Mouse (Mus musculus): ENCODE data around the gene Ankib1. TPM values are rescaled to one million over a fixed set of nuclear protein-coding genes. Genes with fewer than 3 reads are reported as not detected.
"Not testable (repeated sequence)": the region's sequence is repeated elsewhere in the genome, so short reads cannot be mapped to it uniquely, and the experiment has no call there.

The Ankib1 gene
- polyA plus RNA-seq, 1 experiment = 17.9 TPM

GRCm38 (mm10) chr5:3688298-3688697, 114.4 kb downstream of the Ankib1 start:
- Histone ChIP-seq H3K36me3 (ENCODE audit: control insufficient read depth, insufficient read depth, low read length, poor library complexity, severe bottlenecking) (no peaks in the 10 kb centered on the region), H3K27me3 (ENCODE audit: control insufficient read depth, insufficient read depth, low read length, poor library complexity, severe bottlenecking) (no peaks in the 10 kb centered on the region), H3K27ac (ENCODE audit: insufficient read depth, low read length) (no peak overlapping the region), H3K4me3 (ENCODE audit: low read depth, low read length) (no peak overlapping the region), H3K9me3 (replicated peaks; ENCODE audit: control insufficient read depth, insufficient read depth, low read length, poor library complexity, severe bottlenecking) (no peaks in the 10 kb centered on the region), H3K9ac (ENCODE audit: low read depth, poor library complexity, severe bottlenecking) (no peak overlapping the region), H3K4me1 (ENCODE audit: control insufficient read depth, insufficient read depth, low read length) (no peaks in the 10 kb centered on the region)
- no peak for TF ChIP-seq POLR2A (IDR thresholded peaks at IDR 0.05; ENCODE audit: insufficient read depth, low read length)
- TF ChIP-seq EP300 (IDR thresholded peaks at IDR 0.05; ENCODE audit: insufficient read depth, low read depth, low read length) = no peak
- TF ChIP-seq CTCF (IDR thresholded peaks at IDR 0.05; ENCODE audit: low read depth, low read length) = no peak

GRCm38 (mm10) chr5:3669938-3670554, 132.7 kb downstream of the Ankib1 start:
- peaks cover 1% of the 10 kb centered on the region; the same call in 1 of the 2 replicates for H3K27me3 ChIP-seq (ENCODE audit: control insufficient read depth, insufficient read depth, low read length, poor library complexity, severe bottlenecking)
- no peak overlapping the region for H3K27ac ChIP-seq (ENCODE audit: insufficient read depth, low read length)
- H3K4me3 ChIP-seq (ENCODE audit: low read depth, low read length) = no peak overlapping the region
- no peaks in the 10 kb centered on the region; the same call in 1 of the 2 replicates for H3K9me3 ChIP-seq (replicated peaks; ENCODE audit: control insufficient read depth, insufficient read depth, low read length, poor library complexity, severe bottlenecking)
- no peak for TF ChIP-seq POLR2A (IDR thresholded peaks at IDR 0.05; ENCODE audit: insufficient read depth, low read length)
- TF ChIP-seq EP300 (IDR thresholded peaks at IDR 0.05; ENCODE audit: insufficient read depth, low read depth, low read length) = no peak
- TF ChIP-seq CTCF (IDR thresholded peaks at IDR 0.05; ENCODE audit: low read depth, low read length) = no peak
- no peaks in the 10 kb centered on the region for H3K4me1 ChIP-seq (ENCODE audit: control insufficient read depth, insufficient read depth, low read length)
- H3K36me3 ChIP-seq (ENCODE audit: control insufficient read depth, insufficient read depth, low read length, poor library complexity, severe bottlenecking) = no peaks in the 10 kb centered on the region
- H3K9ac ChIP-seq (ENCODE audit: low read depth, poor library complexity, severe bottlenecking) = no peak overlapping the region

- no peak overlapping the region for H3K9ac ChIP-seq (ENCODE audit: low read depth, poor library complexity, severe bottlenecking)
- H3K9me3 ChIP-seq (replicated peaks; ENCODE audit: control insufficient read depth, insufficient read depth, low read length, poor library complexity, severe bottlenecking) = no peaks in the 10 kb centered on the region
- H3K27me3 ChIP-seq (ENCODE audit: control insufficient read depth, insufficient read depth, low read length, poor library complexity, severe bottlenecking) = peaks cover 1% of the 10 kb centered on the region; the same call in 1 of the 2 replicates
- TF ChIP-seq POLR2A (IDR thresholded peaks at IDR 0.05; ENCODE audit: insufficient read depth, low read length) = no peak
- no peak for TF ChIP-seq EP300 (IDR thresholded peaks at IDR 0.05; ENCODE audit: insufficient read depth, low read depth, low read length)
- no peak for TF ChIP-seq CTCF (IDR thresholded peaks at IDR 0.05; ENCODE audit: low read depth, low read length)
- no peak overlapping the region for H3K27ac ChIP-seq (ENCODE audit: insufficient read depth, low read length)
- no peak overlapping the region for H3K4me3 ChIP-seq (ENCODE audit: low read depth, low read length)
- no peaks in the 10 kb centered on the region for H3K4me1 ChIP-seq (ENCODE audit: control insufficient read depth, insufficient read depth, low read length)
- no peaks in the 10 kb centered on the region for H3K36me3 ChIP-seq (ENCODE audit: control insufficient read depth, insufficient read depth, low read length, poor library complexity, severe bottlenecking)
Observed at GRCm38 (mm10) chr5:3666585-3666984, 136.1 kb downstream of the Ankib1 start.

- Histone ChIP-seq H3K4me3 (ENCODE audit: low read depth, low read length) (no peak overlapping the region), H3K4me1 (ENCODE audit: control insufficient read depth, insufficient read depth, low read length) (no peaks in the 10 kb centered on the region), H3K36me3 (ENCODE audit: control insufficient read depth, insufficient read depth, low read length, poor library complexity, severe bottlenecking) (no peaks in the 10 kb centered on the region), H3K9me3 (replicated peaks; ENCODE audit: control insufficient read depth, insufficient read depth, low read length, poor library complexity, severe bottlenecking) (no peaks in the 10 kb centered on the region), H3K27ac (ENCODE audit: insufficient read depth, low read length) (no peak overlapping the region), H3K27me3 (ENCODE audit: control insufficient read depth, insufficient read depth, low read length, poor library complexity, severe bottlenecking) (peaks cover 1% of the 10 kb centered on the region; the same call in 1 of the 2 replicates), H3K9ac (ENCODE audit: low read depth, poor library complexity, severe bottlenecking) (no peak overlapping the region)
- TF ChIP-seq EP300 (IDR thresholded peaks at IDR 0.05; ENCODE audit: insufficient read depth, low read depth, low read length) (no peak), POLR2A (IDR thresholded peaks at IDR 0.05; ENCODE audit: insufficient read depth, low read length) (no peak), CTCF (IDR thresholded peaks at IDR 0.05; ENCODE audit: low read depth, low read length) (no peak)
Observed at GRCm38 (mm10) chr5:3665225-3665624, 137.5 kb downstream of the Ankib1 start.

- no peaks in the 10 kb centered on the region for H3K4me1 ChIP-seq (ENCODE audit: control insufficient read depth, insufficient read depth, low read length)
- H3K27ac ChIP-seq (ENCODE audit: insufficient read depth, low read length) = no peak within 1 kb of the TSS
- no peaks in the 10 kb centered on the region for H3K36me3 ChIP-seq (ENCODE audit: control insufficient read depth, insufficient read depth, low read length, poor library complexity, severe bottlenecking)
- H3K27me3 ChIP-seq (ENCODE audit: control insufficient read depth, insufficient read depth, low read length, poor library complexity, severe bottlenecking) = no peaks in the 10 kb centered on the region
- H3K4me3 ChIP-seq (ENCODE audit: low read depth, low read length) = no peak within 1 kb of the TSS
- TF ChIP-seq CTCF (IDR thresholded peaks at IDR 0.05; ENCODE audit: low read depth, low read length) (no peak), POLR2A (IDR thresholded peaks at IDR 0.05; ENCODE audit: insufficient read depth, low read length) (no peak), EP300 (IDR thresholded peaks at IDR 0.05; ENCODE audit: insufficient read depth, low read depth, low read length) (no peak)
- H3K9me3 ChIP-seq (replicated peaks; ENCODE audit: control insufficient read depth, insufficient read depth, low read length, poor library complexity, severe bottlenecking) = peaks cover 8% of the 10 kb centered on the region; the same call in 1 of the 2 replicates
- H3K9ac ChIP-seq (ENCODE audit: low read depth, poor library complexity, severe bottlenecking) = no peak within 1 kb of the TSS
Observed at GRCm38 (mm10) chr5:3657085-3657484, 145.6 kb downstream of the Ankib1 start, which contains the start of gene Gatad1. Gatad1 (minus strand) TSS chr5:3657185.

GRCm38 (mm10) chr5:3653801-3654200, 148.9 kb downstream of the Ankib1 start:
- Histone ChIP-seq H3K27ac (ENCODE audit: insufficient read depth, low read length) (no peak overlapping the region), H3K9ac (ENCODE audit: low read depth, poor library complexity, severe bottlenecking) (no peak overlapping the region), H3K9me3 (replicated peaks; ENCODE audit: control insufficient read depth, insufficient read depth, low read length, poor library complexity, severe bottlenecking) (peaks cover 8% of the 10 kb centered on the region; the same call in 1 of the 2 replicates), H3K4me1 (ENCODE audit: control insufficient read depth, insufficient read depth, low read length) (no peaks in the 10 kb centered on the region), H3K36me3 (ENCODE audit: control insufficient read depth, insufficient read depth, low read length, poor library complexity, severe bottlenecking) (no peaks in the 10 kb centered on the region), H3K4me3 (ENCODE audit: low read depth, low read length) (no peak overlapping the region), H3K27me3 (ENCODE audit: control insufficient read depth, insufficient read depth, low read length, poor library complexity, severe bottlenecking) (no peaks in the 10 kb centered on the region)
- no peak for TF ChIP-seq EP300 (IDR thresholded peaks at IDR 0.05; ENCODE audit: insufficient read depth, low read depth, low read length)
- no peak for TF ChIP-seq CTCF (IDR thresholded peaks at IDR 0.05; ENCODE audit: low read depth, low read length)
- no peak for TF ChIP-seq POLR2A (IDR thresholded peaks at IDR 0.05; ENCODE audit: insufficient read depth, low read length)

- not testable (repeated sequence) for H3K9me3 ChIP-seq (replicated peaks; ENCODE audit: control insufficient read depth, insufficient read depth, low read length, poor library complexity, severe bottlenecking); H3K9ac ChIP-seq (ENCODE audit: low read depth, poor library complexity, severe bottlenecking); H3K36me3 ChIP-seq (ENCODE audit: control insufficient read depth, insufficient read depth, low read length, poor library complexity, severe bottlenecking); H3K4me3 ChIP-seq (ENCODE audit: low read depth, low read length); H3K27ac ChIP-seq (ENCODE audit: insufficient read depth, low read length); H3K27me3 ChIP-seq (ENCODE audit: control insufficient read depth, insufficient read depth, low read length, poor library complexity, severe bottlenecking); H3K4me1 ChIP-seq (ENCODE audit: control insufficient read depth, insufficient read depth, low read length)
Observed at GRCm38 (mm10) chr5:3652903-3653575, 149.7 kb downstream of the Ankib1 start.
